Mouse (Mus musculus): Measurements from ENCODE around the gene Rp9.

DNA sequence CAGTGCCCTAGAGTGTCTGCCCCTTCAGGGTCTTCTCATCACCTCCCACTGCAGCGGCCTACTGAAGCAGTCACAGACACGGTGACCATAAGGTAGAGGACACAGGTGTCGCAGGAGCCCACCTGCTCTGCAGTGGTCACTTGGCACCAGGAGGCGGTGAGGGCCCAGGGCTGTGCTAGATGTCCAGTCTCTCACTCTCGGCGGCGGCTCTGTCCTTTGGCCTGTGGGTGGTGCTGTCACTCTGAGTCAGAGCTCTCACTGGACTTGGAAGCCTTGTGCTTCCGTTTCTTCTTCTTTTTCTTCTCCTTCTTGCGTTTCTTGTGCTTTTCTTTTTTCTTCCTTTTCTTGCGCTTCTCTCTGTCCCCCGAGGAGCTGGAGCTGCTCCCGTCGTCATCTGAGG is 21.1 kb downstream of the Rp9 start:
- TF ChIP-seq POLR2A (IDR thresholded peaks at IDR 0.05; ENCODE audit: control insufficient read depth, extremely low read depth, insufficient read depth, low read length, poor library complexity) (no peak), CTCF (IDR thresholded peaks at IDR 0.05; ENCODE audit: borderline replicate concordance, control insufficient read depth, extremely low read depth, insufficient read depth, low read length, poor library complexity) (no peak)

Measured in thymus, adult 2 months (tissue).